Mouse (Mus musculus): Measurements from ENCODE around the gene Nr5a2. TPM values are rescaled to one million over a fixed set of nuclear protein-coding genes. Genes with fewer than 3 reads are reported as not detected.
"Not testable (repeated sequence)": the region's sequence is repeated elsewhere in the genome, so short reads cannot be mapped to it uniquely, and the experiment has no call there.

The Nr5a2 gene
- total RNA-seq, 1 experiment from 2014 or later = not detected

DNA sequence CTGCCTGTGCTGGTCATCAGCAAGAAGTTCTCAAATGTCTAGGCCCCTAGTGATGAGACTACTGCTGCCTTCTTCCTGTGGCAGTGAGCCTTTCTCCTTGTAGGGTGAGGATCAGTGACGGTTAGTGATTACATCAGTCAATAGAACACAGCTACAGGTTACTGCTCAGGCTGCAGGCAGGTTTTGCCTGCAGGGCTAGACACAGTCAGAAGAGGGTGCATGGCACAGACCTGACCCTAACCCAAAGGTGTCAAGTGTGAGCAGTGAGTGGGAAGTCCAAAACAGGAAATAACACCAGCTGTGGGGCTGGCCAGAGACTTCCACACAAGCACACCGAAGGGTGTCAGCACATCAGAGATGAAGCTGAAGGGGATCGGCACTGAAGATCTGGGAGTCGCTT lies 101.5 kb downstream of the Nr5a2 start:
- no peak for ATAC-seq (replicated peaks; ENCODE audit: low read depth, poor library complexity, severe bottlenecking)

DNA sequence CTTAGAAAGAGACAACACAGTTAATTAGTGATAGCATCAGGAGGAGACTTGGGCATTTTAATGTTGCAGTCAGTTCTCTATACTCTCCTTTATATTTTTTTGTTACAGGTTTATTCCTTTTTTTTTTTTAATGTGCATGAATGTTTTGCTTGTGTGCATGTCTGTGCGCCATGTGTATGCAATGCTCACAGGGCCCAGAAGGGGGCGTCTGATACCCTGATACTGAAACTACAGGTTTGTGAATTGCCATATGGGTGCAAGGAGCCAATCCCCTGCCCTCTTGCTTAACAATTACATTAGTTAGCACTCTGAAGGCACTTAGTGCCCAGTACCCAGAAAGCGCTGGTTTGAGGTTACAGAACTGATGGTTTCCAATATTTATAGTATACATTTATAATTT lies 104.1 kb downstream of the Nr5a2 start:
- no peak for ATAC-seq (replicated peaks; ENCODE audit: low read depth, poor library complexity, severe bottlenecking)

GRCm38 (mm10) chr1:136848791-136849190 lies 111.5 kb downstream of the Nr5a2 start:
- no peak for ATAC-seq (replicated peaks; ENCODE audit: low read depth, poor library complexity, severe bottlenecking)

DNA sequence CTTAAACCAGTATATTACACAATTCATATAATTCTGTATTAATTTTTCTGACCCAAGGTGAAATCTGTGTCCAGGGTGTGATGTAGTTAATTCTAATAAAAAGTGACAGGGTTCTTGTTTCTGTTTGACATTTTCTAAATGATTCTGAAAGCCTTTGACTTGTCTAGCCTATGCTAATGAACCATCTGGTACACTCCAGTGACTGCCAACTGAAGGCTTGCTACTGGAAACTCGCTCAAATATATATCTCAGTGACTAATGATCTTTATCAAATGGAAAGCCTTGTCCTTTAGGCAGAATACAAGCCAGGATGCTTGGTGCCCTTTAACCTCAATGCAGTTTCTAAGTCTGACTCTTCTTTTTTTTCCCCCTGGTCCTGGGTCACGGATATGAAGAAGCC lies 114.2 kb downstream of the Nr5a2 start:
- no peak for ATAC-seq (replicated peaks; ENCODE audit: low read depth, poor library complexity, severe bottlenecking)

DNA sequence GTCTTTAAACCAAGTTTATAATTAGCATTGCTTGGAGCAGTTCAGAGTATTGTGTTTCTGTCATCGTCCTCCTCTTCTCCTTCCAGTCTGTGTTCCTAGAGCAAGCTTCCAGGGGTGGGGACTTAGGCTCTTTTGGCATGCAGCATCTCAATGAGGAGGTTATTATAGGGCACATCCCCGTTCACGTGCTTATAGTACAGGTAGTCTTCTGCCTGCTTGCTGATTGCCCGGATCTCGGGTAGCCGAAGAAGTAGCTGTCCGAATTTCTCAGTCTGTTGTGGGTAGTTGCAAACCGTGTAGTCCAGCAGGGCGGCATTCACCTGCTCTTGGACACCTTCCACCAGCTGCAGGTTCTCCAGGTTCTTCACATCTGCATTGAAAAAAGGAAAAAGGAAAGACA lies 114.9 kb downstream of the Nr5a2 start:
- ATAC-seq (replicated peaks; ENCODE audit: low read depth, poor library complexity, severe bottlenecking) = no peak

GRCm38 (mm10) chr1:136840512-136840911 lies 119.7 kb downstream of the Nr5a2 start:
- ATAC-seq (replicated peaks; ENCODE audit: low read depth, poor library complexity, severe bottlenecking) = no peak

DNA sequence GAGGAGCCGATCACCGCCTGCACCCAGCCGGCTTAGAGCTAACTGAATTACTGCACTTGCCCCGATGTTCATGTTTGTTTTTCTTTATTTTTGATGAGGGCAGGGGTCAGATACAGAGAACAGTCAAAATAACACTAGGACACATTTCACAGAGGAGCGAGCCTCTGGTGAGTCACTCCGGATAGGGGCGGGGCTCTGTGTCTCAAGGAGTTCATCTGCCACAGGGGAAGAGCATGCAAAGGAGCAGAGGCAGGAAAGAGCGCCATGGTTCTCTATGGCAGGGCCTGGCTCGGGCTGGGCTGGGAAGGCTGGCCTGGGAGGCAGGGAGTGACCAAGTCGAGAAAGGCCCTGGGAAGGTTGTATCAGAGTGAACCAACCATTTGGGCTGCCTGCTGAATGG lies 121.0 kb downstream of the Nr5a2 start:
- no peak for ATAC-seq (replicated peaks; ENCODE audit: low read depth, poor library complexity, severe bottlenecking)

DNA sequence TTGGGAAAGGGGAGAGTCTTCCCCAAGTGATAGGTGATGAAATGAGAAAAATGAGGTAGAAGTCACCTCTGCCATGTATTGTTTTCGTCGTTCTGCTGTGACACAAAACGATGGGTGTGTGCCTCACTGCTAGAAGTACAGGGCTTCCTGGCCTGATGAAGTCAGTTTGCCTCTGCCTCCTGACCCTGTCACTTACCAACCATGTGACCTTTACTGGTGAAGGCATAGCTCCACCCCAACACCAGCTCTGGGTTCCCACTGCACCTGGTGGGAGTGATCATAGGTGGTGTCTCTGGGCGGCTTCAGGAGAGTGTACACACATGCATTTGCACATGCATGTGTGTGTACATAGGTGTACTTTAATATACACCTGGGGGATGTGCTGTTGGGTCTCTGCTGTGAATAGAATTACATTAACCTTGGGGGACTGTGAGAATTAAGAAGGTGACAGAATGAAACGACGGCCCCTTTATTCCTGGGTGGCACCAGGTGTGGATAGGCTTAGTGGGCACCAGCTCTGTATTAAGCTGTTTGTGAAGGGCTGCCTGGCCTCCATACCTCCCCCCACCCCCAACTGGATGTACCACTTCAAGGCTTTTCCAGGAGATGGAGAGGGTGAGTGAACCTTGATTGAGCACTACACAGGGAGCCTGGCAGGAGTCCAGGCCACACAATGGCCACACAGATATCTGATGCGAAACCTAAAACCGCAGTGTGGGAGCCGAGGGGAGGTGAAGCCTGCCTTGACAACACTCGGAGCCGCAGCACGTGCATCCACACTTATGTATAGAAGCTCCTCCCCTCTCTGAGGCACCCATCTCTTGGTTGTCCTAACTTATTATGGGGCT lies 127.7 kb downstream of the Nr5a2 start:
- ATAC-seq (replicated peaks; ENCODE audit: low read depth, poor library complexity, severe bottlenecking) = 0 out of 2 replicates have a peak, but pooled peaks have one; percentile 22

DNA sequence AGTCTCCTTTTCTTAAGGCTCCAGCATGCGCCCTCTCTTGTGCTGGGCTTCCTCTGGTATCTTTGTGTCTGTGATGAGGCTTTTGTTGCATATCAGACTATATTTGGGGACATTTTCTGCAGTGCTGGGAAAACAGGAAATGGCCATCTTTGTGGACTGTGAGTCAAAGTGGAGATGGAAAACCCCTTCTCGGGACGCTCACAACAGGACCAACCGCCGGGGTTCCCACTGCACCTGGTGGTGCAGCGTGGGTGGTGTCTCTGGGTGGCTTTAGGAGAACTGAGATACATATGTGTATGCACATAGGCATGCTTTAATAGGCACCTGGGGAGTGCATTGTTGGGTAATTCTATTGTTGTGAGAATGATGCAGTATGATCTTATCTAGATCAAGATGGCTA lies 129.3 kb downstream of the Nr5a2 start:
- no peak for ATAC-seq (replicated peaks; ENCODE audit: low read depth, poor library complexity, severe bottlenecking)

GRCm38 (mm10) chr1:136829931-136830330 lies 130.3 kb downstream of the Nr5a2 start:
- no peak for ATAC-seq (replicated peaks; ENCODE audit: low read depth, poor library complexity, severe bottlenecking)

DNA sequence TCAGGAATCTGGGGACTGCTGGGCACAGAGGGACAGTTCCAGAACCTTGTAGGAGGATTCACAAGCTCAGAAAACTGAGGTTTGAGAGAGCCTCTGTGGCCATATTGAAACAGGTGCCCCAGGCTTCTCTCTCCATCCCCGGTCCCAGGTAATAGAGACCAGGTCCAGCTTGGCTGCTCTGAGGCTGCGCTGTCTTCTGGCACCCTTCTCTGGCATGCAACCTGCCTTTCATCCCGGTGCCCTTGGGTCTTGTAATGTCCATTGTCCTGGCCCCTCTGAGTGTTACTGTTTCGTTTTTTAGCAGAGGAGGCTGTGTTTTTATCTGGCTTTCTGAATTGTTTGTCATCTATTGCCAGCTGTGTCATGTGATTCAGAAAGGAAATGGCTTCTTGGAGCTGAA lies 136.4 kb downstream of the Nr5a2 start:
- ATAC-seq (replicated peaks; ENCODE audit: low read depth, poor library complexity, severe bottlenecking) = no peak

- ATAC-seq (replicated peaks; ENCODE audit: low read depth, poor library complexity, severe bottlenecking) = no peak
Observed at GRCm38 (mm10) chr1:136800625-136801024, 159.6 kb downstream of the Nr5a2 start.

- ATAC-seq (replicated peaks; ENCODE audit: low read depth, poor library complexity, severe bottlenecking) = no peak
Observed at GRCm38 (mm10) chr1:136796361-136797090, 163.7 kb downstream of the Nr5a2 start.

- ATAC-seq (replicated peaks; ENCODE audit: low read depth, poor library complexity, severe bottlenecking) = not testable (repeated sequence)
Observed at GRCm38 (mm10) chr1:136792957-136793883, 167.0 kb downstream of the Nr5a2 start.
